Mouse (Mus musculus) CH12.LX (cell line): ENCODE data around the gene Hoxd3. TPM values are rescaled to one million over a fixed set of nuclear protein-coding genes. Genes with fewer than 3 reads are reported as not detected.

Experiments
- DNase-seq: peaks from one replicate; pipeline ENCODE4 v3.0.0-alpha.2; 2013; ENCODE audit errors: extremely low read depth
- H3K27ac ChIP-seq: 2 replicates; pipeline ENCODE4 v1.5.1; 2012; ENCODE audit warnings: low read depth, mild to moderate bottlenecking, control low read depth, moderate library complexity; ENCODE audit not compliant: insufficient read depth
- H3K27me3 ChIP-seq: replicated peaks from 2 replicates; pipeline ENCODE3; 2012; ENCODE audit warnings: inconsistent platforms
- H3K36me3 ChIP-seq, 2 experiments: replicated peaks in 1 of 2; 2 replicates each; pipeline versions ENCODE3 to v1.6.1; 2012; ENCODE audit warnings: inconsistent platforms in 1 of 2, low read length in 1 of 2, mild to moderate bottlenecking in 1 of 2, mixed read lengths in 1 of 2, moderate library complexity in 1 of 2; ENCODE audit not compliant: control insufficient read depth in 1 of 2, insufficient read depth in 1 of 2
- H3K4me1 ChIP-seq, 2 experiments: 2 replicates each; pipeline ENCODE4 v1.6.1; 2012; ENCODE audit warnings: inconsistent platforms in 1 of 2, moderate library complexity in 1 of 2; ENCODE audit not compliant: insufficient read depth in 2 of 2, control insufficient read depth in 1 of 2
- H3K4me2 ChIP-seq: 2 replicates; pipeline ENCODE4 v1.6.1; 2012; ENCODE audit warnings: low read depth, mild to moderate bottlenecking, control low read depth; ENCODE audit not compliant: poor library complexity, insufficient read depth, severe bottlenecking
- H3K4me3 ChIP-seq, 3 experiments: fragments of 150-350 bp in 1 of 3; sonication (generic) in 1 of 3; replicated peaks in 1 of 3; 2 replicates each; pipeline versions ENCODE3 to v1.5.1; 2011 to 2012; ENCODE audit warnings: low read depth in 2 of 3, low read length in 2 of 3, mild to moderate bottlenecking in 2 of 3, moderate library complexity in 2 of 3, control low read depth in 1 of 3, improper control_type of control experiment in 1 of 3, inconsistent platforms in 1 of 3, mixed read lengths in 1 of 3; ENCODE audit not compliant: poor library complexity in 1 of 3
- H3K79me2 ChIP-seq: replicated peaks from 2 replicates; pipeline ENCODE4 v1.6.1; 2012; ENCODE audit warnings: mild to moderate bottlenecking, moderate library complexity; ENCODE audit not compliant: control insufficient read depth, poor library complexity, insufficient read depth, severe bottlenecking; ENCODE audit errors: extremely low read depth
- H3K9ac ChIP-seq: 2 replicates; pipeline ENCODE4 v1.6.1; 2012; ENCODE audit warnings: low read depth, mild to moderate bottlenecking, control low read depth, moderate library complexity; ENCODE audit not compliant: insufficient read depth
- H3K9me3 ChIP-seq: replicated peaks from 2 replicates; pipeline ENCODE3; 2012; ENCODE audit warnings: low read length, inconsistent platforms, mixed read lengths
- BHLHE40 ChIP-seq: IDR thresholded peaks from 2 replicates; pipeline ENCODE4 v1.6.1; 2011; ENCODE audit warnings: mild to moderate bottlenecking, low read depth, low read length, improper control_type of control experiment
- CHD1 ChIP-seq: IDR thresholded peaks from 2 replicates; pipeline ENCODE4 v1.6.1; 2012; ENCODE audit warnings: low read depth, low read length, improper control_type of control experiment, inconsistent platforms
- CTCF ChIP-seq, 2 experiments: IDR thresholded peaks in 1 of 2; conservative IDR thresholded peaks in 1 of 2; 2 replicates each; pipeline ENCODE4 v1.5.1; 2011 to 2012; ENCODE audit warnings: low read depth in 2 of 2, low read length in 2 of 2, improper control_type of control experiment in 1 of 2, inconsistent platforms in 1 of 2, mild to moderate bottlenecking in 1 of 2, moderate library complexity in 1 of 2
- E2F4 ChIP-seq: IDR thresholded peaks from 2 replicates; pipeline ENCODE4 v1.6.1; 2011; ENCODE audit warnings: low read depth, low read length, improper control_type of control experiment; ENCODE audit not compliant: insufficient replicate concordance
- ELF1 ChIP-seq: IDR thresholded peaks from 2 replicates; pipeline ENCODE4 v1.6.1; 2014; ENCODE audit warnings: low read depth, mild to moderate bottlenecking, inconsistent platforms, low read length, improper control_type of control experiment
- EP300 ChIP-seq: IDR thresholded peaks from 2 replicates; pipeline ENCODE4 v1.6.1; 2011; ENCODE audit warnings: low read length, improper control_type of control experiment
- ETS1 ChIP-seq: conservative IDR thresholded peaks from 2 replicates; pipeline ENCODE4 v1.6.1; 2012; ENCODE audit warnings: low read depth, mild to moderate bottlenecking, inconsistent platforms, low read length, improper control_type of control experiment, moderate library complexity
- GABPA ChIP-seq: IDR thresholded peaks from 2 replicates; pipeline ENCODE4 v1.6.1; 2012; ENCODE audit warnings: low read depth, low read length, improper control_type of control experiment, inconsistent platforms; ENCODE audit not compliant: insufficient replicate concordance
- HCFC1 ChIP-seq: IDR thresholded peaks from 2 replicates; pipeline ENCODE4 v1.6.1; 2012; ENCODE audit warnings: low read depth, mild to moderate bottlenecking, inconsistent platforms, low read length, improper control_type of control experiment
- IRF4 ChIP-seq: IDR thresholded peaks from 2 replicates; pipeline ENCODE4 v1.6.1; 2014; ENCODE audit warnings: low read depth, mild to moderate bottlenecking, inconsistent platforms, low read length, improper control_type of control experiment
- JUN ChIP-seq: IDR thresholded peaks from 2 replicates; pipeline ENCODE4 v1.6.1; 2011; ENCODE audit warnings: low read depth, mild to moderate bottlenecking, low read length, improper control_type of control experiment, moderate library complexity; ENCODE audit not compliant: insufficient read depth
- MAZ ChIP-seq: IDR thresholded peaks from 2 replicates; pipeline ENCODE4 v1.6.1; 2012; ENCODE audit warnings: low read depth, mild to moderate bottlenecking, inconsistent platforms, low read length, improper control_type of control experiment, moderate library complexity
- MEF2A ChIP-seq: IDR thresholded peaks from 2 replicates; pipeline ENCODE4 v1.6.1; 2014; ENCODE audit warnings: low read depth, mild to moderate bottlenecking, inconsistent platforms, low read length, improper control_type of control experiment, borderline replicate concordance
- MXI1 ChIP-seq: IDR thresholded peaks from 2 replicates; pipeline ENCODE4 v1.6.1; 2011; ENCODE audit warnings: mild to moderate bottlenecking, low read depth, low read length, improper control_type of control experiment
- MYC ChIP-seq: IDR thresholded peaks from 2 replicates; pipeline ENCODE4 v1.6.1; 2011; ENCODE audit warnings: low read depth, mild to moderate bottlenecking, improper control_type of control experiment, low read length
- NELFE ChIP-seq: IDR thresholded peaks from 2 replicates; pipeline ENCODE4 v1.6.1; 2011; ENCODE audit warnings: low read depth, low read length, improper control_type of control experiment
- POLR2A ChIP-seq: IDR thresholded peaks from 2 replicates; pipeline ENCODE4 v1.6.1; 2011; ENCODE audit warnings: low read depth, mild to moderate bottlenecking, improper control_type of control experiment, low read length
- RAD21 ChIP-seq: IDR thresholded peaks from 2 replicates; pipeline ENCODE4 v1.6.1; 2011; ENCODE audit warnings: low read depth, mild to moderate bottlenecking, low read length, improper control_type of control experiment, moderate library complexity
- RCOR1 ChIP-seq: conservative IDR thresholded peaks from 2 replicates; pipeline ENCODE4 v1.6.1; 2012; ENCODE audit warnings: low read depth, mild to moderate bottlenecking, inconsistent platforms, low read length, improper control_type of control experiment
- SMC3 ChIP-seq: IDR thresholded peaks from 2 replicates; pipeline ENCODE4 v1.6.1; 2011; ENCODE audit warnings: low read depth, low read length, improper control_type of control experiment
- TBP ChIP-seq: conservative IDR thresholded peaks from 2 replicates; pipeline ENCODE4 v1.6.1; 2011; ENCODE audit warnings: low read depth, low read length, improper control_type of control experiment
- UBTF ChIP-seq: IDR thresholded peaks from 2 replicates; pipeline ENCODE4 v1.6.1; 2012; ENCODE audit warnings: low read depth, mild to moderate bottlenecking, inconsistent platforms, low read length, improper control_type of control experiment, moderate library complexity
- ZKSCAN1 ChIP-seq: IDR thresholded peaks from 2 replicates; pipeline ENCODE4 v1.6.1; 2012; ENCODE audit warnings: low read depth, inconsistent platforms, low read length, improper control_type of control experiment, borderline replicate concordance
- dilution Hi-C: fragments of 300-500 bp; cut with MboI; formaldehyde crosslinking; loops from 2 replicates; pipeline ENCODE4 v1.14.3; 2020; ENCODE audit warnings: low sequenced_read_pairs; ENCODE audit not compliant: extremely low pct_unique_long_range_greater_than_20kb, extremely low pct_ligation_motif_present
- in situ Hi-C: fragments of 300-500 bp; cut with MboI; formaldehyde crosslinking; loops from 3 replicates; pipeline ENCODE4 v1.14.3; 2019; ENCODE audit warnings: low sequenced_read_pairs, low pct_ligation_motif_present, low pct_unique_long_range_greater_than_20kb, mixed read lengths
- polyA plus RNA-seq: library from polyadenylated mRNA; unstranded; fragments of >175 nt; gene quantifications from 2 replicates; pipeline ENCODE4 v1.2.1, GENCODE M21; 2012; ENCODE audit warnings: low read depth; ENCODE audit not compliant: insufficient read length
- total RNA-seq, 2 experiments: library from RNA; depleted of rRNA; stranded (reverse); fragments of 300-350 nt in 1 of 2; fragments of >200 nt in 1 of 2; gene quantifications; 2 replicates each; pipeline ENCODE4 v1.2.3; 2012 to 2014

Hoxd3 gene
- total and polyA plus RNA-seq, 3 experiments, result 0.12 to 1.1 TPM; not detected in 1

GRCm38 (mm10) chr2:74713239-74714150 is 1.8 kb downstream of the Hoxd3 start:
- in situ Hi-C loops, result loop anchor here (25.0 kb wide), 1 partner anchor 874 kb away; no protein-coding TSS in a partner anchor
- Histone ChIP-seq H3K27me3 (no peaks in the 10 kb centered on the region), H3K9ac (no peak overlapping the region)

GRCm38 (mm10) chr2:74714156-74714789 is 2.5 kb downstream of the Hoxd3 start:
- H3K9me3 ChIP-seq, result peaks cover 4% of the 10 kb centered on the region
- dilution Hi-C loops, result no loop called here
- H3K4me3 ChIP-seq, result no peak overlapping the region
- H3K4me2 ChIP-seq, result no peak overlapping the region
- DNase-seq, result no peak
- H3K79me2 ChIP-seq, result no peaks in the 10 kb centered on the region
- in situ Hi-C loops, result loop anchor here (25.0 kb wide), 1 partner anchor 873 kb away; no protein-coding TSS in a partner anchor
- TF ChIP-seq NELFE (no peak), CTCF (conservative IDR thresholded peaks at IDR 0.05 in 1 of 2, IDR thresholded peaks at IDR 0.05 in 1 of 2; ENCODE audit: low read depth in 2 of 2, low read length in 2 of 2) (no peak), ZKSCAN1 (no peak), RCOR1 (no peak), TBP (no peak), MYC (no peak), UBTF (no peak), CHD1 (no peak), RAD21 (no peak), MXI1 (no peak), HCFC1 (no peak), SMC3 (no peak), E2F4 (no peak), MAZ (no peak), EP300 (no peak), BHLHE40 (no peak), MEF2A (no peak), GABPA (no peak)
- no peaks in the 10 kb centered on the region for H3K27me3 ChIP-seq
- H3K9ac ChIP-seq, result no peak overlapping the region
- H3K4me1 ChIP-seq, result peaks cover 6 to 12% of the 10 kb centered on the region in 2 experiments; a peak in 3 of 4 replicates
- H3K36me3 ChIP-seq, result no peaks in the 10 kb centered on the region
- no peak overlapping the region for H3K27ac ChIP-seq

More at GRCm38 (mm10) chr2:74713239-74714150, 1.8 kb downstream of the Hoxd3 start:
- dilution Hi-C loops, result no loop called here
- Histone ChIP-seq H3K4me3 (no peak overlapping the region), H3K79me2 (no peaks in the 10 kb centered on the region), H3K9me3 (peaks cover 4% of the 10 kb centered on the region), H3K36me3 (no peaks in the 10 kb centered on the region), H3K4me1 (peaks cover 6 to 12% of the 10 kb centered on the region in 2 experiments; a peak in 3 of 4 replicates), H3K4me2 (no peak overlapping the region), H3K27ac (no peak overlapping the region)
- DNase-seq, result no peak
- TF ChIP-seq ZKSCAN1 (no peak), EP300 (no peak), IRF4 (no peak), SMC3 (no peak), CTCF (conservative IDR thresholded peaks at IDR 0.05 in 1 of 2, IDR thresholded peaks at IDR 0.05 in 1 of 2; ENCODE audit: low read depth in 2 of 2, low read length in 2 of 2) (no peak), ELF1 (no peak), ETS1 (no peak), RAD21 (no peak), E2F4 (no peak), POLR2A (no peak), JUN (no peak), MAZ (no peak), HCFC1 (no peak), CHD1 (no peak), UBTF (no peak)
